15 mouse cellular contexts compared by ENCODE assay signal in genomic region chr6:57711726-57712125, GRCm38 (mm10). TPM values are rescaled to one million over a fixed set of nuclear protein-coding genes. Genes with fewer than 3 reads are reported as not detected.
DNase-seq lines count a peak whose midpoint lies in the region; ATAC-seq lines count a peak whose summit lies in the region.
"Had no signal": no experiment of that assay in that cellular context is flagged by ENCODE, and none has a peak within 500 bp of the region (broad histone marks: within the 10 kb centered on the region; RNA-seq: fewer than 3 reads in every experiment).

No protein-coding gene starts in this region.

- H3K4me2 ChIP-seq in kidney, embryonic 16.5 days (replicated peaks; ENCODE audit: low read depth, low read length), result no peak overlapping the region
- H3K4me2 ChIP-seq: stomach, embryonic 15.5 days had no signal

- no peaks in the 10 kb centered on the region for H3K4me1 ChIP-seq in kidney, embryonic 16.5 days (ENCODE audit: insufficient read depth, low read length)
- H3K4me1 ChIP-seq: heart, embryonic 10.5 days; hindbrain, embryonic 10.5 days; stomach, embryonic 15.5 days had no signal

- DNase-seq in kidney, adult 18-20 months, result no peak
- peak; percentile 33 for DNase-seq in CD4-positive, CD25-positive, alpha-beta regulatory T cell, adult 2 months (ENCODE audit: low read depth, low spot score)
- DNase-seq in right cerebral cortex, adult 18-20 months, result no peak
- no peak for DNase-seq in cerebellum, adult 18-20 months
- no peak for DNase-seq in testis, postnatal 14 days (ENCODE audit: low spot score)
- DNase-seq: adrenal gland, postnatal 10 days; cerebellum, adult 11-12 months; kidney, postnatal 4 days had no signal

- no peaks in the 10 kb centered on the region for H3K9me3 ChIP-seq in kidney, embryonic 16.5 days (ENCODE audit: low read length)
- H3K9me3 ChIP-seq: heart, embryonic 10.5 days; hindbrain, embryonic 10.5 days; stomach, embryonic 15.5 days had no signal

- peaks cover 4% of the 10 kb centered on the region; the same call in 1 of the 2 replicates for H3K36me3 ChIP-seq in kidney, embryonic 16.5 days (ENCODE audit: insufficient read depth, low read length)
- H3K36me3 ChIP-seq: stomach, embryonic 15.5 days had no signal

- WGBS in kidney, embryonic 16.5 days, result 6% methylated on average over 1 of the region's 1 CpGs

- H3K9ac ChIP-seq in kidney, embryonic 16.5 days (replicated peaks; ENCODE audit: low read length), result no peak overlapping the region
- H3K9ac ChIP-seq: stomach, embryonic 15.5 days had no signal

- no peaks in the 10 kb centered on the region for H3K27me3 ChIP-seq in kidney, embryonic 16.5 days (ENCODE audit: insufficient read depth, low read length)
- H3K27me3 ChIP-seq: stomach, embryonic 15.5 days had no signal

- H3K27ac ChIP-seq in kidney, embryonic 16.5 days (ENCODE audit: low read length), result no peak overlapping the region
- H3K27ac ChIP-seq: heart, embryonic 10.5 days; hindbrain, embryonic 10.5 days; macrophage; stomach, embryonic 15.5 days had no signal

- ATAC-seq in kidney, embryonic 16.5 days (ENCODE audit: low FRiP score, low TSS enrichment), result peak; percentile 42; the same call in 1 of the 2 replicates
- peak; percentile 75 for ATAC-seq in erythroblast, adult 5-6 weeks (replicated peaks; ENCODE audit: low FRiP score, poor library complexity, severe bottlenecking)
- 0 out of 2 replicates have a peak, but pooled peaks have one; percentile 25 for ATAC-seq in monocyte, adult 5-6 weeks (replicated peaks; ENCODE audit: insufficient number of reproducible peaks, low FRiP score, low TSS enrichment, poor library complexity, severe bottlenecking)

- H3K4me3 ChIP-seq in kidney, embryonic 16.5 days (ENCODE audit: low read length), result no peak overlapping the region
- H3K4me3 ChIP-seq: heart, embryonic 10.5 days; hindbrain, embryonic 10.5 days; stomach, embryonic 15.5 days had no signal

RNA-seq across cellular contexts. Expression of gene Lancl2, which starts 9.4 kb away (rescaled TPM):
- 33.1 and 34.5 TPM in 2 replicates for polyA plus RNA-seq in kidney, embryonic 16.5 days (2015; fragmentation: Nextera tagmentation; extraction: Ambion mirVana)
- total RNA-seq in erythroblast, adult 5-6 weeks (2015; ENCODE audit: low replicate concordance), result 13.1 and 21.7 TPM in 2 replicates
- total RNA-seq in erythroblast, adult 5-6 weeks (2017; ENCODE audit: low replicate concordance), result 26.2 and 45.4 TPM in 2 replicates
- total RNA-seq in monocyte, adult 5-6 weeks (2017), result 6.5 to 16.1 TPM (median 9.9 TPM) in 3 replicates

RNA-seq across cellular contexts. Expression of gene Pyurf, which starts 19.8 kb away (rescaled TPM):
- polyA plus RNA-seq in kidney, embryonic 16.5 days (2015; fragmentation: Nextera tagmentation; extraction: Ambion mirVana), result 25.3 and 26.4 TPM in 2 replicates
- total RNA-seq in erythroblast, adult 5-6 weeks (2015; ENCODE audit: low replicate concordance), result 7.1 and 7.7 TPM in 2 replicates
- 16.4 and 20.8 TPM in 2 replicates for total RNA-seq in erythroblast, adult 5-6 weeks (2017; ENCODE audit: low replicate concordance)
- total RNA-seq in monocyte, adult 5-6 weeks (2017), result 15.8 to 17.8 TPM (median 16.6 TPM) in 3 replicates

Comparison
In these comparisons a context has a peak if more than half of its experiments do, and no peak if none do; other contexts are left out.
1. ATAC-seq: peak in every context shown above with its lines; median percentile 75 in erythroblast, adult 5-6 weeks; 42 in kidney, embryonic 16.5 days; 25 in monocyte, adult 5-6 weeks.